In the genomic region with DNA sequence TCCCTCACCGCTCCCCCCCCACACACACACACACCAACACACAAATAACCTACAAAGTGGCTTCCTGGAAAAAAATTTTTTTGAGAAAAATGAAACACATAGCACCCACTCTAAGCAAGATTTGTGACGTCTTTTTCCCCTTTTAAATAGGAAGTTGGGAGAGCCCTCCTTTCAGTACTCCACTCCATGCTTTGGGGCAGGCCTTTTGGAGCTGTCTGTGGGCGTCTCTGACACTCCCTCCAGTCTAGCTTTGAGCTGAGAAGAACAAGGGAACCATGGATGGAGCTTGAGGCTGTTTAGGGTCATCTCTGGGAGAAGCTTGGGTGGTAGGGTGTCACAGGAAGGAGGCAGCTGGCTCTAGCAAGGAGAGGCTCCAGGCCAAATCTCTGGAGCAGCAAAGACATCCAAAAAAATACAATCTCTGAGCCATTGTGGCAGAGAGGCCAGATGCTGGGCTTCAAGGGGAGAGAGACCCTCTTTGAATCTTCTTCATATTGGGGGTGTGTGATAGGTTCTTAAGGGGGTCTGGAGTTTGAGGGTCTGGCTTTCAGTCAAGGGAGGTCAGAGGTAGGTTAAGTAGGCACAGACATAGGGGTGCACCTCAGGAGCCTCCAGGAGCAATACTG, we compare ENCODE assay signal across 10 mouse cellular contexts. TPM values are rescaled to one million over a fixed set of nuclear protein-coding genes. Genes with fewer than 3 reads are reported as not detected.
DNase-seq lines count a peak whose midpoint lies in the region; ATAC-seq and TF ChIP-seq lines count a peak whose summit lies in the region.
"Had no signal": no experiment of that assay in that cellular context is flagged by ENCODE, and none has a peak within 500 bp of the region (broad histone marks: within the 10 kb centered on the region; RNA-seq: fewer than 3 reads in every experiment).

No protein-coding gene starts in this region.

- no peak for ATAC-seq in neural tube, embryonic 11.5 days (ENCODE audit: insufficient read depth, low FRiP score, low TSS enrichment)

- no peak for TF ChIP-seq POLR2A in heart, adult 2 months (IDR thresholded peaks at IDR 0.05; ENCODE audit: insufficient read depth, low read depth, low read length)

- no peaks in the 10 kb centered on the region for H3K79me2 ChIP-seq in heart, adult 2 months (replicated peaks; ENCODE audit: control insufficient read depth, insufficient read depth, low read length)

- H3K27ac ChIP-seq in neural tube, embryonic 11.5 days (ENCODE audit: low read depth, low read length), result peak overlapping the region; percentile 99
- peak overlapping the region; percentile 98 for H3K27ac ChIP-seq in forebrain, embryonic 10.5 days
- peak overlapping the region; percentile 95 for H3K27ac ChIP-seq in midbrain, embryonic 10.5 days (replicated peaks)
- H3K27ac ChIP-seq in heart, adult 2 months, result no peak overlapping the region
- H3K27ac ChIP-seq: kidney, postnatal 0 days had no signal

- H3K4me1 ChIP-seq in neural tube, embryonic 11.5 days (ENCODE audit: control insufficient read depth, insufficient read depth, low read length), result peaks cover 11% of the 10 kb centered on the region
- peaks cover 90% of the 10 kb centered on the region for H3K4me1 ChIP-seq in forebrain, embryonic 10.5 days
- peaks cover 99% of the 10 kb centered on the region for H3K4me1 ChIP-seq in midbrain, embryonic 10.5 days
- H3K4me1 ChIP-seq in heart, adult 2 months (ENCODE audit: control insufficient read depth, insufficient read depth, low read length), result no peaks in the 10 kb centered on the region

- peak overlapping the region; percentile 99 for H3K9ac ChIP-seq in neural tube, embryonic 11.5 days (ENCODE audit: low read length)
- no peak overlapping the region for H3K9ac ChIP-seq in heart, adult 2 months (ENCODE audit: low read depth, low read length)

- no peaks in the 10 kb centered on the region for H3K9me3 ChIP-seq in neural tube, embryonic 11.5 days (ENCODE audit: control insufficient read depth, low read length)
- H3K9me3 ChIP-seq in forebrain, embryonic 10.5 days, result no peaks in the 10 kb centered on the region
- H3K9me3 ChIP-seq in midbrain, embryonic 10.5 days (replicated peaks), result no peaks in the 10 kb centered on the region

- DNase-seq in neural tube, embryonic 11.5 days (ENCODE audit: low spot score), result no peak
- no peak for DNase-seq in neural tube, embryonic 10.5 days (ENCODE audit: extremely low spot score, low spot score)
- DNase-seq in forebrain, embryonic 10.5 days (ENCODE audit: extremely low spot score, low spot score), result no peak
- DNase-seq in midbrain, embryonic 10.5 days (ENCODE audit: low spot score), result peak; percentile 21
- peak; percentile 40 for DNase-seq in right cerebral cortex, postnatal 4 days
- DNase-seq in heart, adult 2 months, result no peak
- DNase-seq in kidney, adult 8-10 months, result no peak
- DNase-seq: liver; thymus, adult 2 months had no signal

- H3K36me3 ChIP-seq in neural tube, embryonic 11.5 days (ENCODE audit: control insufficient read depth, insufficient read depth, low read length), result 0 out of 2 replicates have a peak, but pooled peaks cover 2% of the 10 kb centered on the region
- peaks cover 42% of the 10 kb centered on the region for H3K36me3 ChIP-seq in forebrain, embryonic 10.5 days (replicated peaks)
- peaks cover 9% of the 10 kb centered on the region; the same call in 1 of the 2 replicates for H3K36me3 ChIP-seq in midbrain, embryonic 10.5 days
- H3K36me3 ChIP-seq in heart, adult 2 months (ENCODE audit: control insufficient read depth, insufficient read depth, low read length), result no peaks in the 10 kb centered on the region

- H3K4me2 ChIP-seq in neural tube, embryonic 11.5 days (ENCODE audit: low read depth), result peak overlapping the region; percentile 94

- 2% methylated on average over 3 of the region's 3 CpGs for WGBS in neural tube, embryonic 11.5 days
- WGBS in forebrain, embryonic 10.5 days, result 2% methylated on average over 3 of the region's 3 CpGs
- under 1% methylated on average over 3 of the region's 3 CpGs for WGBS in midbrain, embryonic 10.5 days
- WGBS in heart, adult 2 months, result 5% methylated on average over 3 of the region's 3 CpGs

- TF ChIP-seq EP300 in heart, adult 2 months (IDR thresholded peaks at IDR 0.05; ENCODE audit: insufficient read depth, low read depth, low read length), result no peak

- peaks cover 75% of the 10 kb centered on the region for H3K27me3 ChIP-seq in neural tube, embryonic 11.5 days (ENCODE audit: control insufficient read depth, insufficient read depth, low read length)
- H3K27me3 ChIP-seq in forebrain, embryonic 10.5 days (ENCODE audit: poor library complexity, severe bottlenecking), result peaks cover 100% of the 10 kb centered on the region
- peaks cover 100% of the 10 kb centered on the region for H3K27me3 ChIP-seq in midbrain, embryonic 10.5 days (ENCODE audit: low read depth, poor library complexity, severe bottlenecking)
- peaks cover 32% of the 10 kb centered on the region for H3K27me3 ChIP-seq in heart, adult 2 months (ENCODE audit: control insufficient read depth, insufficient read depth, low read length)

- intact Hi-C loops in heart, adult 2 months (cut with DNase I), result no loop called here

- peak overlapping the region; percentile 84 for H3K4me3 ChIP-seq in neural tube, embryonic 11.5 days (ENCODE audit: low read depth, low read length)
- peak overlapping the region; percentile 86 for H3K4me3 ChIP-seq in forebrain, embryonic 10.5 days
- peak overlapping the region; percentile 64 for H3K4me3 ChIP-seq in midbrain, embryonic 10.5 days
- H3K4me3 ChIP-seq in heart, adult 2 months, result no peak overlapping the region

- no peak for TF ChIP-seq CTCF in heart, adult 2 months (IDR thresholded peaks at IDR 0.05)

RNA-seq across cellular contexts. Expression of a gene that starts 34.6 kb away (rescaled TPM):
- 36.9 and 45.1 TPM in 2 replicates for polyA plus RNA-seq in neural tube, embryonic 11.5 days (2014; fragmentation: Nextera tagmentation; extraction: Ambion mirVana)
- 42.1 and 46.4 TPM in 2 replicates for polyA plus RNA-seq in forebrain, embryonic 10.5 days (2016; fragmentation: Nextera tagmentation; extraction: Ambion mirVana)
- polyA plus RNA-seq in midbrain, embryonic 10.5 days (2016; fragmentation: Nextera tagmentation; extraction: Ambion mirVana), result 41.3 and 43.2 TPM in 2 replicates
- total RNA-seq in heart, adult 2 months (2021), result 10 to 100 TPM; 53.0 to 66.5 TPM
- 40.5 and 59.0 TPM in 2 replicates for polyA plus RNA-seq in heart, adult 2 months (2012; rRNA removed)

Comparison
In these comparisons a context has a peak if more than half of its experiments do, and no peak if none do; other contexts are left out.
1. DNase-seq: peak in midbrain, embryonic 10.5 days (single experiment) and right cerebral cortex, postnatal 4 days (single experiment); none in neural tube, embryonic 11.5 days (single experiment), neural tube, embryonic 10.5 days (single experiment), forebrain, embryonic 10.5 days (single experiment), heart, adult 2 months (0 of 2) and kidney, adult 8-10 months (0 of 2).